Mouse (Mus musculus): ENCODE measurements around the gene Sec14l4. TPM values are rescaled to one million over a fixed set of nuclear protein-coding genes. Genes with fewer than 3 reads are reported as not detected.

Gene Sec14l4
- polyA plus RNA-seq, 1 experiment from 2014 or later: not detected

GRCm38 (mm10) chr11:4053586-4053985 lies 22.3 kb downstream of the Sec14l4 start:
- no peaks in the 10 kb centered on the region for H3K4me1 ChIP-seq (replicated peaks)

GRCm38 (mm10) chr11:4060866-4061575 lies 29.8 kb downstream of the Sec14l4 start:
- Histone ChIP-seq H3K4me2 (replicated peaks) (no peak overlapping the region), H3K27me3 (no peaks in the 10 kb centered on the region), H3K36me3 (no peaks in the 10 kb centered on the region), H3K4me3 (replicated peaks) (no peak overlapping the region), H3K4me1 (replicated peaks) (no peaks in the 10 kb centered on the region), H3K9ac (replicated peaks) (no peak overlapping the region), H3K9me3 (no peaks in the 10 kb centered on the region), H3K27ac (no peak overlapping the region)
- 75% methylated on average over 5 of the region's 5 CpGs for WGBS
- ATAC-seq: no peak

More at GRCm38 (mm10) chr11:4053586-4053985, 22.3 kb downstream of the Sec14l4 start:
- no peaks in the 10 kb centered on the region for H3K9me3 ChIP-seq
- no peaks in the 10 kb centered on the region for H3K27me3 ChIP-seq
- H3K36me3 ChIP-seq: no peaks in the 10 kb centered on the region
- no peak overlapping the region for H3K9ac ChIP-seq (replicated peaks)
- H3K27ac ChIP-seq: no peak overlapping the region
- H3K4me3 ChIP-seq (replicated peaks): no peak overlapping the region
- ATAC-seq: 0 out of 2 replicates have a peak, but pooled peaks have one; percentile 24
- no peak overlapping the region for H3K4me2 ChIP-seq (replicated peaks)
- 18% methylated on average over 5 of the region's 5 CpGs for WGBS

GRCm38 (mm10) chr11:4062523-4062922 lies 31.3 kb downstream of the Sec14l4 start:
- WGBS: 85% methylated on average over 4 of the region's 4 CpGs
- H3K27me3 ChIP-seq: no peaks in the 10 kb centered on the region
- no peak for ATAC-seq
- no peak overlapping the region for H3K4me3 ChIP-seq (replicated peaks)
- H3K36me3 ChIP-seq: no peaks in the 10 kb centered on the region
- H3K27ac ChIP-seq: no peak overlapping the region
- no peaks in the 10 kb centered on the region for H3K9me3 ChIP-seq
- H3K4me2 ChIP-seq (replicated peaks): no peak overlapping the region
- H3K4me1 ChIP-seq (replicated peaks): no peaks in the 10 kb centered on the region
- H3K9ac ChIP-seq (replicated peaks): no peak overlapping the region

- Histone ChIP-seq H3K4me3 (replicated peaks) (no peak overlapping the region), H3K4me1 (replicated peaks) (no peaks in the 10 kb centered on the region), H3K36me3 (no peaks in the 10 kb centered on the region), H3K9me3 (no peaks in the 10 kb centered on the region), H3K9ac (replicated peaks) (no peak overlapping the region), H3K4me2 (replicated peaks) (no peak overlapping the region), H3K27me3 (no peaks in the 10 kb centered on the region), H3K27ac (no peak overlapping the region)
- WGBS: 38% methylated on average over 6 of the region's 6 CpGs
- no peak for ATAC-seq
Measured at GRCm38 (mm10) chr11:4062981-4063380, 31.7 kb downstream of the Sec14l4 start.

- Histone ChIP-seq H3K27ac (no peak within 1 kb of the TSS), H3K9ac (replicated peaks) (0 out of 2 replicates have a peak within 1 kb of the TSS, but pooled peaks have one; percentile 39), H3K4me3 (replicated peaks) (no peak within 1 kb of the TSS), H3K4me1 (replicated peaks) (no peaks in the 10 kb centered on the region), H3K9me3 (no peaks in the 10 kb centered on the region), H3K4me2 (replicated peaks) (no peak within 1 kb of the TSS), H3K36me3 (no peaks in the 10 kb centered on the region), H3K27me3 (no peaks in the 10 kb centered on the region)
- WGBS: 72% methylated on average over 5 of the region's 5 CpGs
- ATAC-seq: no peak
Measured at GRCm38 (mm10) chr11:4064627-4065122, 33.4 kb downstream of the Sec14l4 start, which contains the start of gene Sec14l3. TSS of gene Sec14l3 (plus strand) at chr11:4064841.

GRCm38 (mm10) chr11:4069664-4070063 lies 38.4 kb downstream of the Sec14l4 start:
- no peaks in the 10 kb centered on the region for H3K9me3 ChIP-seq
- H3K27me3 ChIP-seq: no peaks in the 10 kb centered on the region
- peak; percentile 55 for ATAC-seq
- no peak overlapping the region for H3K4me3 ChIP-seq (replicated peaks)
- 0 out of 2 replicates have a peak overlapping the region, but pooled peaks have one; percentile 25 for H3K9ac ChIP-seq (replicated peaks)
- no peaks in the 10 kb centered on the region for H3K4me1 ChIP-seq (replicated peaks)
- no peaks in the 10 kb centered on the region for H3K36me3 ChIP-seq
- 74% methylated on average over 1 of the region's 1 CpGs for WGBS
- H3K27ac ChIP-seq: no peak overlapping the region
- no peak overlapping the region for H3K4me2 ChIP-seq (replicated peaks)

GRCm38 (mm10) chr11:4076633-4077032 lies 45.4 kb downstream of the Sec14l4 start:
- H3K4me1 ChIP-seq (replicated peaks): no peaks in the 10 kb centered on the region
- no peak for ATAC-seq
- H3K4me2 ChIP-seq (replicated peaks): no peak overlapping the region
- H3K27me3 ChIP-seq: no peaks in the 10 kb centered on the region
- WGBS: 18% methylated on average over 8 of the region's 8 CpGs
- no peaks in the 10 kb centered on the region for H3K36me3 ChIP-seq
- H3K4me3 ChIP-seq (replicated peaks): no peak overlapping the region
- H3K9me3 ChIP-seq: no peaks in the 10 kb centered on the region
- no peak overlapping the region for H3K27ac ChIP-seq
- H3K9ac ChIP-seq (replicated peaks): no peak overlapping the region

- Histone ChIP-seq H3K4me2 (replicated peaks) (no peak overlapping the region), H3K9ac (replicated peaks) (no peak overlapping the region), H3K36me3 (no peaks in the 10 kb centered on the region), H3K27ac (no peak overlapping the region), H3K4me1 (replicated peaks) (no peaks in the 10 kb centered on the region), H3K4me3 (replicated peaks) (no peak overlapping the region), H3K27me3 (no peaks in the 10 kb centered on the region), H3K9me3 (no peaks in the 10 kb centered on the region)
- no peak for ATAC-seq
- 88% methylated on average over 7 of the region's 7 CpGs for WGBS
Measured at GRCm38 (mm10) chr11:4078267-4078933, 47.1 kb downstream of the Sec14l4 start.

GRCm38 (mm10) chr11:4080219-4080618 lies 49.0 kb downstream of the Sec14l4 start:
- no peak overlapping the region for H3K27ac ChIP-seq
- H3K36me3 ChIP-seq: no peaks in the 10 kb centered on the region
- H3K27me3 ChIP-seq: peaks cover 2% of the 10 kb centered on the region; the same call in 1 of the 2 replicates
- no peak overlapping the region for H3K4me2 ChIP-seq (replicated peaks)
- no peaks in the 10 kb centered on the region for H3K4me1 ChIP-seq (replicated peaks)
- 15% methylated on average over 4 of the region's 4 CpGs for WGBS
- no peak overlapping the region for H3K4me3 ChIP-seq (replicated peaks)
- H3K9me3 ChIP-seq: no peaks in the 10 kb centered on the region
- no peak; the same call in 1 of the 2 replicates for ATAC-seq
- no peak overlapping the region for H3K9ac ChIP-seq (replicated peaks)

- H3K9ac ChIP-seq (replicated peaks): no peak overlapping the region
- no peak overlapping the region for H3K4me2 ChIP-seq (replicated peaks)
- ATAC-seq: peak; percentile 62; the same call in 1 of the 2 replicates
- WGBS: 29% methylated on average over 5 of the region's 5 CpGs
- H3K9me3 ChIP-seq: no peaks in the 10 kb centered on the region
- H3K27ac ChIP-seq: no peak overlapping the region
- no peaks in the 10 kb centered on the region for H3K36me3 ChIP-seq
- H3K4me1 ChIP-seq (replicated peaks): peaks cover 8% of the 10 kb centered on the region; the same call in 1 of the 2 replicates
- peaks cover 2% of the 10 kb centered on the region; the same call in 1 of the 2 replicates for H3K27me3 ChIP-seq
- H3K4me3 ChIP-seq (replicated peaks): no peak overlapping the region
Measured at GRCm38 (mm10) chr11:4083316-4084078, 52.2 kb downstream of the Sec14l4 start.

GRCm38 (mm10) chr11:4086246-4086645 lies 55.0 kb downstream of the Sec14l4 start:
- peaks cover 7% of the 10 kb centered on the region for H3K36me3 ChIP-seq
- peaks cover 2% of the 10 kb centered on the region; the same call in 1 of the 2 replicates for H3K27me3 ChIP-seq
- no peak overlapping the region for H3K4me2 ChIP-seq (replicated peaks)
- peaks cover 8% of the 10 kb centered on the region; the same call in 1 of the 2 replicates for H3K4me1 ChIP-seq (replicated peaks)
- no peak overlapping the region for H3K4me3 ChIP-seq (replicated peaks)
- H3K9ac ChIP-seq (replicated peaks): no peak overlapping the region
- ATAC-seq: no peak
- WGBS: 58% methylated on average over 1 of the region's 1 CpGs
- H3K9me3 ChIP-seq: peaks cover 3% of the 10 kb centered on the region; the same call in 1 of the 2 replicates
- no peak overlapping the region for H3K27ac ChIP-seq
